Mouse (Mus musculus): ENCODE data around the gene Mob3a. TPM values are rescaled to one million over a fixed set of nuclear protein-coding genes. Genes with fewer than 3 reads are reported as not detected.

Mob3a gene
- polyA plus RNA-seq, 1 experiment: 34.2 TPM

DNA sequence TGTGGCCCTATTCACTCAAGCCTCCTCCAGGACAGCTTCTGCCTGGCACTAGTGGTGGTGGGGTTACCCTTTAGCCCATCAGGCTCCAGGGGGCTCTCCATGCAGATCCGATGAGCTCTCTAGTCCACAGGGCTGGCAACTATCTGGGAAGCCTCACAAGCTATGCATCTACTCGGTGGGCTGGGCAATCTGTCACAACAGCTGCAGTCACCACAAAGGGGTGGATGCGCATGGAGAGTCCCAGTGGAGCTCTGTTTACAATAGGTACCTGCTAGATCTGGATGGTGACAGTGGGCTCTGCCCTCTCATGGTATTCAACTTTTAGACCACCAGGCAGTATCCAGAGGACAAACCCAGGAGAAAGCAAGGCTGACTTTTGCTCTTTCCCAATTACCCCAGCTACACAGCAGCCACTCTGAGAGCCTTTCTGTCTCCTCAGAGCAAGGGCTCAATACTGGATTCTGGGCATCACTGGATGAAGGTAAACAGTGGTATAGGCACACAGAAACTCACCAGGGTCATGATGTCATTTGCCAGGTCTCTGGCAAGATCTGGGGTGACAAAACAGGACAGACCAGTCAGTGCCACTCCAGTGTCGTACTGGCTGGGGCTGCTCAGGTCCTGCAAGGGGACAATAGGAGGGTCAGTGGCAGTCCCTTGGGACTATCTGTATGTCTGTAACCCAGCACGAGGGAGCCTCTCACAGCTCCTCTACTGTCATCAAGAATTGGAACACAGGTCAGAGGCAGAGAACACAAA, 25.8 kb upstream of the Mob3a start:
- no peak for TF ChIP-seq CEBPB (IDR thresholded peaks at IDR 0.05; ENCODE audit: low read depth)
- no peak for TF ChIP-seq CTCF (IDR thresholded peaks at IDR 0.05; ENCODE audit: control insufficient read depth, insufficient read depth, insufficient read length)
- TF ChIP-seq USF1 (IDR thresholded peaks at IDR 0.05; ENCODE audit: low read depth): no peak
- TF ChIP-seq MYOD1 (IDR thresholded peaks at IDR 0.05; ENCODE audit: control insufficient read depth, insufficient read length, low read depth): no peak
- TF ChIP-seq MAX (IDR thresholded peaks at IDR 0.05): no peak
- no peak for TF ChIP-seq FOSL1 (IDR thresholded peaks at IDR 0.05; ENCODE audit: insufficient read depth, low read length, poor library complexity, severe bottlenecking)
- no peak for TF ChIP-seq MYOG (IDR thresholded peaks at IDR 0.05; ENCODE audit: control insufficient read depth, extremely low read depth, insufficient read length)
- Histone ChIP-seq H3ac (ENCODE audit: control insufficient read depth, insufficient read length, low read depth) (no peak overlapping the region), H3K79me3 (ENCODE audit: low read depth) (peaks cover under 1% of the 10 kb centered on the region), H3K79me2 (ENCODE audit: control insufficient read depth, insufficient read depth) (peaks cover 3% of the 10 kb centered on the region), H3K36me3 (ENCODE audit: control insufficient read depth, insufficient read depth) (peaks cover 86% of the 10 kb centered on the region), H3K4me3 (ENCODE audit: insufficient read depth, poor library complexity, severe bottlenecking) (no peak overlapping the region), H3K27me3 (ENCODE audit: control insufficient read depth, insufficient read depth, insufficient read length) (no peaks in the 10 kb centered on the region)

DNA sequence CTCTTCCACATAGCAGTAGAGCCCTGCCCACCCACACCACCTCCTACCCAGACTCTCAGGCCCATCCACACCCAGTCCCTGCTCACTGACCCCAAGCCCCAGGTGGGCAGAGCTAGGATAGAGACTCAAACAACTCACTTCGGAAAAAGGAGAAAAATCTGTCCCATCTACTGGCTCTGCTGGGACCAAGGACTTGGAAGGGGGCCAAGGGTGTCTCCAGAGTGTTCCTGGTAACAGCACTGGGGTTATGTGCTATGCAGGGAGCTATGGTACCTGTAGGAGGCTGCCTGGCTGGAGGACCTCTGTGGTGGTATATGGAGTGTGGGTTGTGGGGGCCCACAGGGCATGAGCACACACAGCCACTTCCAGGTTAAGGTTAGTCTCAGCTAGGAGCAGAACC, 15.5 kb upstream of the Mob3a start:
- peaks cover 96% of the 10 kb centered on the region for H3K36me3 ChIP-seq (ENCODE audit: control insufficient read depth, insufficient read depth)
- TF ChIP-seq CTCF (IDR thresholded peaks at IDR 0.05; ENCODE audit: control insufficient read depth, insufficient read depth, insufficient read length): no peak
- TF ChIP-seq CEBPB (IDR thresholded peaks at IDR 0.05; ENCODE audit: low read depth): no peak
- TF ChIP-seq FOSL1 (IDR thresholded peaks at IDR 0.05; ENCODE audit: insufficient read depth, low read length, poor library complexity, severe bottlenecking): no peak
- TF ChIP-seq MYOG (IDR thresholded peaks at IDR 0.05; ENCODE audit: control insufficient read depth, extremely low read depth, insufficient read length): no peak

DNA sequence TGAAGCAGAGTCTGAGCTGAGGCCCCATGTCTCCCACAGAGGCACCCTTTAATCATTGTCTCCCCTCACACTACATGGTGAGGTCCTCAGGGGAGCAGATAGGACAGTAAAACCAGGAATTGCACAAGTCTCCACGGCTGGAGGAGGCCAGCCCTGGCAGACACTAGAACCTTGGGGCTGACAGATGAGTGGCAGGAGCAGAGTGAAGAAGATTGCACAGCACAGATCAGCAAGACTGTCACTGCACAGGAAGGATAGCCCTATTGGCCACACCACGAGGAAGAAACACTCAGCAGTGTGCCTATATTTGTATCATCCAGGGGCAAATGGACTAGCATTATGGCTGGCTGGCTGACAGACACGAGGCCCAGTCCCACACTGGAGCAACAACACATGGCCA, 9.1 kb upstream of the Mob3a start:
- peaks cover 88% of the 10 kb centered on the region for H3K36me3 ChIP-seq (ENCODE audit: control insufficient read depth, insufficient read depth)
- H3K79me3 ChIP-seq (ENCODE audit: low read depth): no peaks in the 10 kb centered on the region
- no peaks in the 10 kb centered on the region for H3K27me3 ChIP-seq (ENCODE audit: control insufficient read depth, insufficient read depth, insufficient read length)
- no peak overlapping the region for H3K4me3 ChIP-seq (ENCODE audit: insufficient read depth, poor library complexity, severe bottlenecking)
- H3K79me2 ChIP-seq (ENCODE audit: control insufficient read depth, insufficient read depth): no peaks in the 10 kb centered on the region
- H3ac ChIP-seq (ENCODE audit: control insufficient read depth, insufficient read length, low read depth): no peak overlapping the region
- TF ChIP-seq CEBPB (IDR thresholded peaks at IDR 0.05; ENCODE audit: low read depth) (no peak), USF1 (IDR thresholded peaks at IDR 0.05; ENCODE audit: low read depth) (no peak), MYOG (IDR thresholded peaks at IDR 0.05; ENCODE audit: control insufficient read depth, extremely low read depth, insufficient read length) (no peak), MAX (IDR thresholded peaks at IDR 0.05) (no peak), MYOD1 (IDR thresholded peaks at IDR 0.05; ENCODE audit: control insufficient read depth, insufficient read length, low read depth) (no peak)

More for the DNA sequence above, 15.5 kb upstream of the Mob3a start:
- Histone ChIP-seq H3K79me3 (ENCODE audit: low read depth) (no peaks in the 10 kb centered on the region), H3K4me3 (ENCODE audit: insufficient read depth, poor library complexity, severe bottlenecking) (no peak overlapping the region), H3ac (ENCODE audit: control insufficient read depth, insufficient read length, low read depth) (no peak overlapping the region), H3K27me3 (ENCODE audit: control insufficient read depth, insufficient read depth, insufficient read length) (no peaks in the 10 kb centered on the region), H3K79me2 (ENCODE audit: control insufficient read depth, insufficient read depth) (no peaks in the 10 kb centered on the region)

DNA sequence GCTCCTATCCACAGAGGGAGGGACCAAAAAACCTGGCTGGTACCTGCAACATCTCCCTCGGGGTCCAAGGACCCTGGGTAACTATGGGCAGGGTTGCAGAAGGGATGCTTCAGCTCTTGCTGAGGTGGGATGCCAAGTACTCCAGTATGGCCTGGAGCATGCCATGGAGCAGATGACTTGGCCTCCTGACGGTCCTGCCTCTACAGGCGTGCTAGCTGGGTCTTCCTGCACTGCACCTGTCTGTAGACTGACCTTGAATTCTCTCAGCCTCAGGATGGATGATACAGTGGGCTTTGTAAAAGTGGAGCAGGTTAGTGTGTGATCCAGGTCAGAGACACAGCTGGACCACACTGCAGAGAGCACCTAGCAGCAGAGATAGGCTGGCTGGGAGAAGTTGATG, 3.7 kb upstream of the Mob3a start:
- peaks cover 4% of the 10 kb centered on the region for H3K79me2 ChIP-seq (ENCODE audit: control insufficient read depth, insufficient read depth)
- peaks cover 39% of the 10 kb centered on the region for H3K36me3 ChIP-seq (ENCODE audit: control insufficient read depth, insufficient read depth)
- H3K4me3 ChIP-seq (ENCODE audit: insufficient read depth, poor library complexity, severe bottlenecking): no peak overlapping the region
- no peaks in the 10 kb centered on the region for H3K27me3 ChIP-seq (ENCODE audit: control insufficient read depth, insufficient read depth, insufficient read length)
- H3K79me3 ChIP-seq (ENCODE audit: low read depth): no peaks in the 10 kb centered on the region
- no peak for TF ChIP-seq MYOG (IDR thresholded peaks at IDR 0.05; ENCODE audit: control insufficient read depth, extremely low read depth, insufficient read length)
- no peak for TF ChIP-seq FOSL1 (IDR thresholded peaks at IDR 0.05; ENCODE audit: insufficient read depth, low read length, poor library complexity, severe bottlenecking)
- no peak for TF ChIP-seq MAX (IDR thresholded peaks at IDR 0.05)
- no peak for TF ChIP-seq MYOD1 (IDR thresholded peaks at IDR 0.05; ENCODE audit: control insufficient read depth, insufficient read length, low read depth)
- no peak for TF ChIP-seq CTCF (IDR thresholded peaks at IDR 0.05; ENCODE audit: control insufficient read depth, insufficient read depth, insufficient read length)
- no peak for TF ChIP-seq USF1 (IDR thresholded peaks at IDR 0.05; ENCODE audit: low read depth)
- TF ChIP-seq CEBPB (IDR thresholded peaks at IDR 0.05; ENCODE audit: low read depth): no peak
- no peak overlapping the region for H3ac ChIP-seq (ENCODE audit: control insufficient read depth, insufficient read length, low read depth)

DNA sequence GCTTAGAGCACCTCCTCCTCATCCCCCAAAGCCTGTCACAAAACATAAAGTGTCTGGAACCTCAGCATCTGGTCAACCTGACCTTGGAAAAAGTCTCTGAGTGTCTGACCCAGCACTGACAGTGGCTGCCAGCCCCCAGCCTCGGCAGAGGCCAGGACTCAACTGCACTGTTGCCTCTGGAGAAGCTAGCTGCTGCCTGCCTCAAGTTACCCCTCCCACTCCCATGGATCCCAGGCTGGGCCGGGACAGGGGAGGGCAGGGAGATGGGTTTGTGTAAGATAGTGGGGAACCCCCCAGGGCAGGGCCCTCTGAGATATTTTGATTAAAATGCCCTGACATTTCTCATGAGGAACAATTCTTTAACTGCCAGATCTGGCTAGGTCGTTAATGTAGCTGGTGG, 3.3 kb upstream of the Mob3a start:
- Histone ChIP-seq H3K79me2 (ENCODE audit: control insufficient read depth, insufficient read depth) (peaks cover 8% of the 10 kb centered on the region), H3K79me3 (ENCODE audit: low read depth) (peaks cover 2% of the 10 kb centered on the region), H3K36me3 (ENCODE audit: control insufficient read depth, insufficient read depth) (peaks cover 35% of the 10 kb centered on the region), H3K4me3 (ENCODE audit: insufficient read depth, poor library complexity, severe bottlenecking) (no peak overlapping the region), H3K27me3 (ENCODE audit: control insufficient read depth, insufficient read depth, insufficient read length) (no peaks in the 10 kb centered on the region), H3ac (ENCODE audit: control insufficient read depth, insufficient read length, low read depth) (no peak overlapping the region)
- TF ChIP-seq MYOG (IDR thresholded peaks at IDR 0.05; ENCODE audit: control insufficient read depth, extremely low read depth, insufficient read length) (no peak), CEBPB (IDR thresholded peaks at IDR 0.05; ENCODE audit: low read depth) (no peak), USF1 (IDR thresholded peaks at IDR 0.05; ENCODE audit: low read depth) (no peak), FOSL1 (IDR thresholded peaks at IDR 0.05; ENCODE audit: insufficient read depth, low read length, poor library complexity, severe bottlenecking) (no peak), MYOD1 (IDR thresholded peaks at IDR 0.05; ENCODE audit: control insufficient read depth, insufficient read length, low read depth) (no peak), CTCF (IDR thresholded peaks at IDR 0.05; ENCODE audit: control insufficient read depth, insufficient read depth, insufficient read length) (no peak), MAX (IDR thresholded peaks at IDR 0.05) (no peak)

DNA sequence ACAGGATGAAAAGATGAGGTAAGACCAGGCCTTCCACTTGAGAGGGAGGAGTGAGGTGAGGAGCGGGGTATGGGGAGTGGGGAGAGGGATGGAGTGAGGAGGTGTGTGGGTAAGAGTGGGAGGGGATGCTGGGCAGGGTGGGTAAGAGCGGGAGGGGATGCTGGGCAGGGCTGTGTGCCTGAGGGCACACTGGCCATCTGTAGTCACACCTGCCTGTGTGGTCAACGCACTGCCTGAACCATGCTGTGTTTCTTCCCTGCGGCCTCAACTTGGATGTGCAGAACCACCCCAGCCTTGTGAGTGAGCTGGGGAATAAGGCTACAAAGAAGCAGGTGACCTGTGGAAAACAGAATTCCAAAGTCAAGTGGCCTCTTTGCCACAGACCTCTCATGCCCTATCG, 2.6 kb upstream of the Mob3a start:
- peaks cover 32% of the 10 kb centered on the region for H3K36me3 ChIP-seq (ENCODE audit: control insufficient read depth, insufficient read depth)

More for the DNA sequence above, 2.6 kb upstream of the Mob3a start:
- no peak overlapping the region for H3K4me3 ChIP-seq (ENCODE audit: insufficient read depth, poor library complexity, severe bottlenecking)
- H3K79me3 ChIP-seq (ENCODE audit: low read depth): peaks cover 6% of the 10 kb centered on the region
- peaks cover 14% of the 10 kb centered on the region for H3K79me2 ChIP-seq (ENCODE audit: control insufficient read depth, insufficient read depth)
- no peaks in the 10 kb centered on the region for H3K27me3 ChIP-seq (ENCODE audit: control insufficient read depth, insufficient read depth, insufficient read length)
- no peak overlapping the region for H3ac ChIP-seq (ENCODE audit: control insufficient read depth, insufficient read length, low read depth)
- TF ChIP-seq USF1 (IDR thresholded peaks at IDR 0.05; ENCODE audit: low read depth): no peak

All from C2C12 (cell line).